Mouse (Mus musculus) bone marrow, adult 2 months (tissue): ENCODE measurements around the gene Tgfbr3l. TPM values are rescaled to one million over a fixed set of nuclear protein-coding genes. Genes with fewer than 3 reads are reported as not detected.
A peak's percentile ranks its signal among the peaks of the same experiment; 100 is the strongest.

ENCODE experiments used
- H3K27ac ChIP-seq: fragments of 200-500 bp; 2 replicates; pipeline ENCODE4 v1.5.1; 2012; ENCODE audit warnings: low read depth, mild to moderate bottlenecking, control low read depth, inconsistent platforms, low read length; ENCODE audit not compliant: control insufficient read depth, poor library complexity, insufficient read depth
- H3K4me1 ChIP-seq: fragments of 200-500 bp; 2 replicates; pipeline ENCODE4 v1.6.1; 2011; ENCODE audit warnings: low read length; ENCODE audit not compliant: control insufficient read depth, insufficient read depth
- H3K4me3 ChIP-seq: fragments of 200-500 bp; replicated peaks from 2 replicates; pipeline ENCODE3; 2011; ENCODE audit warnings: mild to moderate bottlenecking, low read depth, low read length, control low read depth; ENCODE audit not compliant: control insufficient read depth
- CTCF ChIP-seq: fragments of 200-500 bp; IDR thresholded peaks from 2 replicates; pipeline ENCODE4 v1.5.1; 2011; ENCODE audit warnings: low read length, control low read depth; ENCODE audit not compliant: control insufficient read depth, insufficient read depth
- POLR2A ChIP-seq: fragments of 200-500 bp; IDR thresholded peaks from 2 replicates; pipeline ENCODE4 v1.6.1; 2011; ENCODE audit warnings: low read depth, mild to moderate bottlenecking, control low read depth, low read length, borderline replicate concordance; ENCODE audit not compliant: control insufficient read depth
- WGBS: fragments of 180-500 bp; shearing (Covaris S2); methylation state at CpG from one replicate; pipeline ENCODE4 v1.1.7; 2018; 5-methylcytosine and 5-hydroxymethylcytosine counted together
- polyA plus RNA-seq: library from polyadenylated mRNA; stranded (reverse); fragments of >200 nt; gene quantifications from 2 replicates; pipeline ENCODE4 v1.2.4, GENCODE M21; 2011; ENCODE audit warnings: low replicate concordance; ENCODE audit not compliant: missing spikeins, insufficient read depth, insufficient read length

Tgfbr3l gene
- polyA plus RNA-seq, 1 experiment: 12.4 TPM

DNA sequence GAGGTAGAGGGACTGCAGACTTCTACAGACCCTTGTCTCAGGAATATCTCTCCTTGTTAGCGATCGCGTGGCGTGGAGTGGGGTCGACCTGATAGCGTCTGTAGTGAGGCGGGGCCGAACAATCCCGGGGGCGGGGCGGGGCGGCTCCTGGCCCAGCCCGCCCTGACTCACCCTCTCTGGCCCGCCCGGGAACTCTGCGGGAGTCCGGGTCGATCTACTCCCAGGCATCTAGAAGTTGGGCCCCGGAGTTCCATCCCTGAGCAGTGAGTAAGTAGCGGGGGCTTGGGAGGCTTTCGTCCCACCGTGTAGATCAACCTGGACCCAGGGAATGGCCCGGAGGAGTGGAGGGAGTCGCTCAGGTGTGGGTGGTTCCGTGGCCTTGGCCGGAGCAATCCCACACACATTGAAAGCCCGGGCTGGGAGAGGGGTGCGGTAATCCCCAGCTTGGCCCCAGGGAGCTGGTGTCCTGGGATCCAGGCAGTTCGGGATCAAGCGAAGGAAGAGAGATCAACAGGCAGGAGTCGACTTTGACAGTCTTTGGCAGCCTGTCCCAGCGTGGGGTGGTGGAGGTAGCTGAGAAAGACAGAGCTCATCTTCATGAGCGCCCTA lies 21.2 kb upstream of the Tgfbr3l start, which contains the start of gene Lrrc8e:
Gene Lrrc8e, plus strand, starts transcription at position 89 of the 609 bp plus-strand sequence.
- H3K4me1 ChIP-seq: no peaks in the 10 kb centered on the region
- TF ChIP-seq POLR2A: no peak
- TF ChIP-seq CTCF: no peak
- WGBS: 18% methylated on average over 33 of the region's 33 CpGs
- no peak within 1 kb of the TSS for H3K4me3 ChIP-seq
- H3K27ac ChIP-seq: no peak within 1 kb of the TSS

GRCm38 (mm10) chr8:4227919-4228318 lies 20.1 kb upstream of the Tgfbr3l start:
- 86% methylated on average over 4 of the region's 4 CpGs for WGBS
- TF ChIP-seq POLR2A: no peak
- no peak for TF ChIP-seq CTCF
- no peaks in the 10 kb centered on the region for H3K4me1 ChIP-seq
- no peak overlapping the region for H3K27ac ChIP-seq
- no peak overlapping the region for H3K4me3 ChIP-seq

GRCm38 (mm10) chr8:4229784-4230183 lies 18.2 kb upstream of the Tgfbr3l start:
- no peaks in the 10 kb centered on the region for H3K4me1 ChIP-seq
- TF ChIP-seq CTCF: no peak
- TF ChIP-seq POLR2A: no peak
- WGBS: 69% methylated on average over 5 of the region's 5 CpGs
- no peak overlapping the region for H3K27ac ChIP-seq
- no peak overlapping the region for H3K4me3 ChIP-seq

DNA sequence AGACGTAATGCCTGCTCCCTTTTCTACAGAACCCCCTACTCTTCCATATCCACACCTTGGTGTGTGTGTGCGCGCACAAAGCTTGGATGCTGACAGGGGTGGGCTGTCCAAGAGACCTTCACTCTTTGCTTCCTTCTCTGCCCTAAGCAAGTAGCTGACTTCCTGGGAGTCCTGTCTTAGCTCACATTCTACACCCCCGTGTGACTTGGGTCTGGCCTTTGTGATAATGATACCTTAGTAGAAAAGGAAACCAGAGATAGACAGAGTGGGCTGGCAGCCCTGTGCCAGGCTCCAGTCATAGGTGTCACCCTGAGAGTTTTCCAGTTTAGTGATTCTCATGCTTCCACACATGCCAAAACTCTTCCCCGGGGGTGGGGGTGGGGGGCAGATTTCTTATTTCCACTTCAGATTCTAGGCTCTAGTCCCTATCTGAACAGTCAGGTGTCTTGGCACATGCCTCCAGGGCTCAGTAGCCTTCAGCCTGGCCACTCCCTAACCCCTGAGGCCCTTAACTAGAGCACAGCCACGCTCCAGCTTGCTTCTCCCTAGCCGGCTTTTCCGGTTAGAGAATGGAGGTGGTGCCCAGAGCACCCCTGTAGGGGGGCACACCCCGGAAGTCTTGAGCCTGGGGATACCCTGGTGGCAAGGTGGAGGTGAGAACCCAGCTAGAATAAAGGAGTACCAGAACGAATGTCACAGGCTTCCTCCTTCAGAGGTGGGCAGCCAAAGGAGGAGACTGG lies 17.2 kb upstream of the Tgfbr3l start:
- Histone ChIP-seq H3K27ac (no peak overlapping the region), H3K4me1 (no peaks in the 10 kb centered on the region), H3K4me3 (no peak overlapping the region)
- 62% methylated on average over 10 of the region's 10 CpGs for WGBS
- no peak for TF ChIP-seq CTCF
- no peak for TF ChIP-seq POLR2A

- peak overlapping the region; percentile 70 for H3K27ac ChIP-seq
- no peak for TF ChIP-seq CTCF
- TF ChIP-seq POLR2A: no peak
- peak overlapping the region; percentile 98 for H3K4me3 ChIP-seq
- 17% methylated on average over 15 of the region's 15 CpGs for WGBS
- peaks cover 4% of the 10 kb centered on the region; the same call in 1 of the 2 replicates for H3K4me1 ChIP-seq
Measured at GRCm38 (mm10) chr8:4237814-4238433, 10.1 kb upstream of the Tgfbr3l start.

DNA sequence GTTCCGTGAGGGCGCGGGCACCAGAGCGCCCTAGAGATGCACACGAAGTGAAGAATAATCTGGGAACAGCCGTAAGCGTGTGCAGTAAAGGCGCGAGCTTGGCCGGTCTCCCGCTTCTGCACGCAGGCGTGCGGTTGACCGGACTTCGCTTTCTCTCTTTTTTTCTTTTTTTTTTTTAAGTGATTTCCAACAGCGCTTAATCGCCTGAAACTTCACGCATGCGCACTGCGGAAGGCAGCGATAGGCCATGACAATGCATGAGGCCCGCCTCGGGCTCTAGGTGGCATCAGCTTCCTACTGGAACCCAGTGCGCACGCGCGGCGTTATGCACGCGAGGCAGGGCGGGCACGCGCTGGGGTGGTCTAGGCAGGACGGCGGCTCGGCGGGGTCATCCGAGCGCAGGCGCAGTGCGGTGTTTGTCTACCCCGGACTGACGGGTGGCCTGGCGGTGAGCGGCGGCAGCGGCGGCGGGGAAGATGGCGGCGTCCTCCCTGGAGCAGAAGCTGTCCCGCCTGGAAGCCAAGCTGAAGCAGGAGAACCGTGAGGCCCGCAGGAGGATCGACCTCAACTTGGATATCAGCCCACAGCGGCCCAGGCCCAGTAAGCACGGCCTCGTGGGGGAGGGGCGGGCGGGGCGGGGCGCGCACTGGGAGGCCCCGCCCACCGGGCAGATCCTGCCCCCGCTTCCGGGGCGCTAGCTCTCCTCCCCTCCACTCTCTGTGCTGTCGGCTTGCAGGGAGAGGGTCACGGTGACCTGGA lies 9.4 kb upstream of the Tgfbr3l start, which contains the start of the genes Map2k7 and Gm49320:
Gene Map2k7, plus strand, starts transcription at position 307 of the 759 bp plus-strand sequence.
Gene Gm49320, plus strand, starts transcription at position 432 of the 759 bp plus-strand sequence.
- peak; percentile 72; the same call in 1 of the 2 replicates for TF ChIP-seq POLR2A
- TF ChIP-seq CTCF: peak; percentile 19; the same call in 1 of the 2 replicates
- under 1% methylated on average over 71 of the region's 71 CpGs for WGBS
- H3K4me1 ChIP-seq: peaks cover 4% of the 10 kb centered on the region; the same call in 1 of the 2 replicates
- peak within 1 kb of the TSS; percentile 98 for H3K4me3 ChIP-seq
- peak within 1 kb of the TSS; percentile 91 for H3K27ac ChIP-seq

GRCm38 (mm10) chr8:4239193-4239890 lies 8.7 kb upstream of the Tgfbr3l start:
- Histone ChIP-seq H3K4me1 (peaks cover 4% of the 10 kb centered on the region; the same call in 1 of the 2 replicates), H3K4me3 (peak overlapping the region; percentile 98), H3K27ac (peak overlapping the region; percentile 91)
- no peak for TF ChIP-seq CTCF
- TF ChIP-seq POLR2A: no peak
- WGBS: 4% methylated on average over 19 of the region's 19 CpGs
